Mouse (Mus musculus) inflammation-experienced regulatory T-cells (primary cell): ENCODE data around the gene Kcnv2. TPM values are rescaled to one million over a fixed set of nuclear protein-coding genes. Genes with fewer than 3 reads are reported as not detected.

Experiments
- polyA plus RNA-seq, 2 experiments: library from polyadenylated mRNA; unstranded; fragments of 100-300 nt; shearing (Covaris generic); gene quantifications; one replicate each; pipeline ENCODE4 v1.2.1; 2017

Kcnv2 gene
- under 1 TPM; 0.04 to 0.23 TPM for polyA plus RNA-seq

DNA sequence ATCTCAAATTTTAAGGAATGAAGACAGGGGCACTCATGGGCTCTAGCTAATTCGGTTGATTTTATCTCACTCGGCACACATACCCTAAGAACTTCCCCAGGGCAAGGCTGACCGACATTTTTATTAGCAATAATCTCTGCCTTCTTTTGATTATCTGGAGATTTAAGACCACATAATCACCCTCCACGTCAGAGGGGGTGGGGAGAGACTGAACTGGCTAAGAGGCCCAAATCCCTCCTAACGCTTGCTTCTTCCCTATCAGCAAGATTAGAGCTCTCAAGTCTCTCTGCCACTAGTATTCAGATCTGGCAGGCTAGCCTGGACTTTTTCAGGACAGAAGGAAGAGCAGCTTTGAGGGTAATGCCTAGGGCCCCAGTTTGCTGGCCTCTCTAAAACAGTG lies at the start of gene Kcnv2:
Kcnv2 (plus strand) TSS at position 308 of the 400 bp plus-strand sequence.

Other genes with a start within 250 kb of the Kcnv2 start
- under 1 TPM; 0.10 to 0.73 TPM for gene Vldlr, start 106.1 kb upstream of the Kcnv2 start, polyA plus RNA-seq
- gene Pum3, start 107.2 kb downstream of the Kcnv2 start, polyA plus RNA-seq, result 10 to 100 TPM; 58.3 to 73.0 TPM